Comparison of ENCODE assay signal across 8 mouse cellular contexts in genomic region chr11:20332561-20333514, GRCm38 (mm10). TPM values are rescaled to one million over a fixed set of nuclear protein-coding genes. Genes with fewer than 3 reads are reported as not detected.
DNase-seq lines count a peak whose midpoint lies in the region; ATAC-seq and TF ChIP-seq lines count a peak whose summit lies in the region.

Slc1a4 (minus strand) TSS chr11:20332713.

- ATAC-seq in activated CD4-positive, CD25-positive, alpha-beta regulatory T cell, adult 4 months, result peak; percentile 91

- H3K9me3 ChIP-seq in megakaryocyte, embryonic 14.5 days, result no peaks in the 10 kb centered on the region

- H3K4me3 ChIP-seq in cortical plate, adult 2 months (ENCODE audit: insufficient read depth, low read length), result peak within 1 kb of the TSS; percentile 38
- H3K4me3 ChIP-seq in megakaryocyte, embryonic 14.5 days (replicated peaks), result peak within 1 kb of the TSS; percentile 99

- H3K27me3 ChIP-seq in megakaryocyte, embryonic 14.5 days (replicated peaks), result no peaks in the 10 kb centered on the region

- H3K36me3 ChIP-seq in megakaryocyte, embryonic 14.5 days (replicated peaks; ENCODE audit: low read length), result peaks cover 11% of the 10 kb centered on the region

- peaks cover 3% of the 10 kb centered on the region for H3K4me1 ChIP-seq in cortical plate, adult 2 months (ENCODE audit: control insufficient read depth, insufficient read depth, low read length)
- peaks cover 52% of the 10 kb centered on the region for H3K4me1 ChIP-seq in megakaryocyte, embryonic 14.5 days

- peak; percentile 50; the same call in 1 of the 2 replicates for TF ChIP-seq CTCF in cortical plate, adult 2 months (IDR thresholded peaks at IDR 0.05; ENCODE audit: extremely low read depth, insufficient read depth, low read length)

- H3K27ac ChIP-seq in cortical plate, adult 2 months (ENCODE audit: insufficient read depth, low read length), result peak within 1 kb of the TSS; percentile 38

- TF ChIP-seq POLR2A in cortical plate, adult 2 months (IDR thresholded peaks at IDR 0.05; ENCODE audit: extremely low read depth, insufficient read depth, low read length), result peak; percentile 95

- peak; percentile 84 to 93 for DNase-seq in gastrocnemius, adult 8-10 months (ENCODE audit: low spot score in 2 of 2)
- peak; percentile 99 for DNase-seq in hindlimb bud, embryonic 11.5 days (ENCODE audit: extremely low spot score, low read depth, low spot score)
- DNase-seq in left cerebral cortex, adult 8-10 months (ENCODE audit: low spot score in 2 of 2), result peak; percentile 85 to 96
- peak; percentile 96 to 97 for DNase-seq in right cerebral cortex, postnatal 10 days (ENCODE audit: low spot score in 2 of 2)
- DNase-seq in urinary bladder, postnatal 25 days (ENCODE audit: low spot score), result peak; percentile 80

RNA-seq across cellular contexts. Expression of gene Slc1a4, which starts in this region (rescaled TPM):
- under 1 TPM in 1 of 2 experiments, not detected in 1; 0.46 TPM for polyA plus RNA-seq in activated CD4-positive, CD25-positive, alpha-beta regulatory T cell, adult 4 months (2017; shearing (Covaris generic))
- 22.3 and 22.4 TPM in 2 replicates for polyA plus RNA-seq in cortical plate, adult 2 months (2012; rRNA removed)
- total RNA-seq in gastrocnemius, adult 8-10 months (2022), result under 1 TPM; 0.39 to 0.56 (median 0.47) TPM
- total RNA-seq in left cerebral cortex, adult 8-10 months (2022), result 10 to 100 TPM; 38.0 to 46.9 (median 43.0) TPM
- 8.6 and 10.8 TPM in 2 replicates for polyA plus RNA-seq in megakaryocyte, embryonic 14.5 days (2012; ENCODE audit: insufficient read depth, low replicate concordance)

Comparison
In these comparisons a context has a peak if more than half of its experiments do, and no peak if none do; other contexts are left out.
1. Peak in every context shown above with its lines: DNase-seq, ATAC-seq, H3K4me3 ChIP-seq and H3K27ac ChIP-seq.
2. RNA of gene Slc1a4 (total RNA-seq): 38.0 to 46.9 TPM in left cerebral cortex, adult 8-10 months; 0.39 to 0.56 TPM in gastrocnemius, adult 8-10 months; every median in the first group is over 10 times any median in the second.
3. Peak in ATAC-seq in activated CD4-positive, CD25-positive, alpha-beta regulatory T cell, adult 4 months; RNA of the gene not detected or under 1 TPM.
4. Peak in DNase-seq in gastrocnemius, adult 8-10 months; RNA of the gene not detected or under 1 TPM.